Mouse (Mus musculus): ENCODE results near the gene Ccdc106.
A peak's percentile ranks its signal among the peaks of the same experiment; 100 is the strongest.
"Not testable (repeated sequence)": the region's sequence is repeated elsewhere in the genome, so short reads cannot be mapped to it uniquely, and the experiment has no call there.

Gene Ccdc106

DNA sequence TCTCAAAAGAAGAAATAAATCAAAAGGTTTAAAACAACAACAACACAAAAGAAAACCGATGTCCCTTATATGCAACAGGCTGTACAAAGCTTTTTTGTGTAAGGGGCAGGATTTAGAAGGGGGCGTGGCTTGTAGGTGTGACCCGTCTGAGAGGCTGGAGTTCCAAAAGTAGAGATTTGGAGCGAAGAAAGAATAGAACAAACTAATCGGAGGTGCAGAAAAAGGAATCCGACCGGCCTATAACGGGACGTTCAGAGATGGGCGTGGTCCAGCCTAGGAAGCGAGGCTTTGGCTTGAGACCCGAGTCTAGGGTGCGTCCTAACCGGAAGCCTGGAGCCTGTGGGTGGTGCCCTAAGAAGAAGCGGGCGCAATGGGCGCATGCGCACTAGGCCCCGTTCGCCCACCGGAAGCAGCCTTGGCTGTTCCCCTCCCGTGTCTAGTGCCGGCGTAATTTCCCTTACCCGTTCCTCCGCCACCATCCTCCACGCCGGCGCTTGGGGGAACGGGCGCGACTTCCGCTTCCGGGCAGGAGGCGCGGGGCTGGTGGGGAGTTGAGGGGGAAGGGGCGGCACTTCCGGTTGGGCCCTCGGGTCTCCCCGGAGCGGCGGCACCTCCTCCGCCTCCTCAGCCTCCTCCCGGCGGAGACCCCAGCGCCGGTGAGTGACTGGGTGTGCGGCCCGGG is at the start of gene Ccdc106, which contains the start of gene Zfp865:
TSS of gene Ccdc106 (plus strand) at position 554 of the 682 bp plus-strand sequence.
TSS of gene Zfp865 (plus strand) at position 377 of the 682 bp plus-strand sequence.
- peak; percentile 100 for DNase-seq

DNA sequence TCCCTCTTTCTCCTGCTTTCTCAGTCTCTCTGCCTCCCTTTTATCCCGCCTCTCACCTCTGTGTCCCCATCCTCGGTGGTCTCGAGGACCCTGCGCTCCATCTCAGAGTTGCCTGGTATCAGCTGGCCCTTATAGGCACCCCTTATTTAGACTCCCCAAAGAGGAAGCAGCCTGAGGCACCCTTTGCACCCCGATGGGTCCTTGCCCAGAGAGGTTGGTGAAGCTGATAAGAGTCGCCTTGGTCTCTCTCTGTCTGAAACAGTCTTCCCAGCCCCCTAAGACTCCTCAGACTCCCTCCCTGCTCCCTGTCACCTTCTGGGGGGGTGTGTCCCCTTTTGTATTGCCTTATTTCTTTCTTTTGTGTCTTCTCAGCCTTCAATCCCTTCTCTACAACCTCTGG is 49.3 kb upstream of the Ccdc106 start, which contains the start of gene Sbk3:
TSS of gene Sbk3 (minus strand) at position 101 of the 400 bp plus-strand sequence.
- no peak for DNase-seq

DNA sequence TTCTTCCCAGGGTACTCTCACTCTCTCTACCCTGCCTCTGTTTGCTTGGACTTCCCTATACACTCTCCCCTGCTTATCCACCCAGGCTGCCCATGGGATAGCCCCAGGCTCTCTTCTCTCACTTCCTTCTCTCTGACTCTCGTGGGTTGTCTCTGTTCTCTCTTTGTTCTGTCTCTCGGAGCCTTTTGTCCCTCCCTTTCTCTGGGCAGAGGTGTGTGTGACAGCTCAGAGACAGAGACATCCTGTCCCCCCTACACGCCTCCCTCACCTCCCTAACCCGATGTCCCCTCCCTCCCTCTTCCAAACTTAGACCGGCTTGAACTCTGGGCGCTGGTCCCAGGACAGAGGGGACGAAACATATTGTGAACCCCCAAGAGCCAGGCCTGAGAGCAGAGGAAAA is 48.6 kb upstream of the Ccdc106 start:
- DNase-seq: no peak

DNA sequence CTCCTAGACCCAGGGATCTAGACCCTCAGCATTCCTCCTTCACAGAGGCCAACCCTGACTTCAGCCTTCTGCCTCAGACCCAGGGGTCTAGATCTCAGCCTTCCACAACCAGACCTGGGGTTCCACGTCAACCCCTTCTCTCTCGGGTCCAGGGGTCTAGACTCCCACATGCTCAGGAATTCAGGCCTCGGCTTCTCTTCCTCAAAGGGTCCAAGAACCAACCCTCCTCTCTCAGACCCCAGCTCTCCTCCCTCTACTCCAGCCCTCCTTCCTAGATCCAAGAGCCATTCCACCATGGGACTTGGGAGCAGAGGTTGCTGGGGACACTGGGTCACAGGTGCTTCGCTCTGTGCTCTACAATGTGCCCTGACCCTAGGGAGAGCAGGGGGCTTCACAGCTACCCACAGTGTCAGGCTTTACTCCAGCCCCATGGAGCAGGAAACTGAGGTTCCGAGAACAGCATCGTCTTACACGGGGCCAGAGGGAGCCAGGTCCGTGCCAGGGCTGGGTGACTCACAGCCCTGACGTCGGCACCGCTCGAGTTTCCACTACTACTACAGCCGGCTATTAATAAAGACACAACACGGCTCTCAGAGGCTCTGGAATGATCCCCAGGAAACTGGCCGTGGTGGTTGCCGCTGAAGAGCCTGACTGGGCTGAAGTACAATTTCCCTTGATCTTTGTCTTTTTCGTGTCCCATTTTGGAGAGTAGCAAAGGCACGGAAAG is 47.9 kb upstream of the Ccdc106 start:
- no peak for DNase-seq

- no peak for DNase-seq
Measured at GRCm38 (mm10) chr7:4975455-4975854, 44.9 kb upstream of the Ccdc106 start.

DNA sequence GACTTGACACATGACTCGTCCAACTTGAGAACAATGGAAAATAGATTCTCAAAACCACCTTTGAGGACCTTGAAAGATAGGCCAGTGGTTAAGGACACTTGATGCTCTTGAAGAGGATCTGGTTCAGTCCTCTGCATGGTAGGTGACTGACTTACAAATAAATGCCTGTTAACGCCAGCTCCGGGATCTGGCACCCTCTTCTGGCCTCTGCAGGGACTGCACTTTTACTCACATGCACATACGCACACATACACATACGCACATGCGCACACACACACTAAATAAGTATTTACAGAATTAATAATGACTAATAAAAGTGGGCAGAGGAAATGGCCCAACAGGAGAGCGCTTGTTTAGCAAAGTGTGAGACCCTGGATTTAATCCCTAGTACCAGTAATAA is 43.5 kb upstream of the Ccdc106 start:
- no peak for DNase-seq

- no peak for DNase-seq
Measured at GRCm38 (mm10) chr7:4988250-4988649, 32.1 kb upstream of the Ccdc106 start.

DNA sequence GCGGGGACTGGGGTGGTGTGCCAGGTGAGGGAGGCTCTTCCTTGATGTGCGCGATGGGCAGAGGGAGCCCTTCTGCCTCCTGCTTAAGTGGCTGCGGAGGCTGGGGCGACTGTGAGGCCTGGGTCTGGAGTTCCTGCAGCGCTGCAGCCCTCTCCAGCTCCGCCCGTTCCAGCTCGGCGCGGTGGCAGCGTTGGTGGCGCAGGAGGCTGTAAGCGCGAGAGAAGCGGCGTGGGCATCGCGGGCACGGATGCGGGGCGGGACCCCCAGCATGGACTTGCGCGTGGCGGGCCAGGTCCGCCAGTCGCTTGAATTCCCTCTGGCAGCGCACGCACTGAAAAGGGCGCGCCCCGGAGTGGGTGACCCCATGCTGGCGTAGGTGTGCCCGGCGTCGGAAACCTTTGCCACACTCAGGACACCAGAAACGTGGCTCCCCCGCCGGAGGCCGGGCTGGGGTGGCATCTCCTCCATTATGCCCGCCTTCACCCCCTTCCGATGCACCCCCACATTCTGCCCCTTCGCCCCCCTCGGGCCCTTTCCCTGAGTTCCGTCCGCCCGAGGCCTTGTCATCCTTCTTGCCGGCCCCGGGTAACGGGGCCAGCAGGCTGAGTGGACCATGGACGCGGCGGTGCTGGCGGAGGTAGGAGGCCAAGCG is 26.9 kb upstream of the Ccdc106 start:
- peak; percentile 13 for DNase-seq

DNA sequence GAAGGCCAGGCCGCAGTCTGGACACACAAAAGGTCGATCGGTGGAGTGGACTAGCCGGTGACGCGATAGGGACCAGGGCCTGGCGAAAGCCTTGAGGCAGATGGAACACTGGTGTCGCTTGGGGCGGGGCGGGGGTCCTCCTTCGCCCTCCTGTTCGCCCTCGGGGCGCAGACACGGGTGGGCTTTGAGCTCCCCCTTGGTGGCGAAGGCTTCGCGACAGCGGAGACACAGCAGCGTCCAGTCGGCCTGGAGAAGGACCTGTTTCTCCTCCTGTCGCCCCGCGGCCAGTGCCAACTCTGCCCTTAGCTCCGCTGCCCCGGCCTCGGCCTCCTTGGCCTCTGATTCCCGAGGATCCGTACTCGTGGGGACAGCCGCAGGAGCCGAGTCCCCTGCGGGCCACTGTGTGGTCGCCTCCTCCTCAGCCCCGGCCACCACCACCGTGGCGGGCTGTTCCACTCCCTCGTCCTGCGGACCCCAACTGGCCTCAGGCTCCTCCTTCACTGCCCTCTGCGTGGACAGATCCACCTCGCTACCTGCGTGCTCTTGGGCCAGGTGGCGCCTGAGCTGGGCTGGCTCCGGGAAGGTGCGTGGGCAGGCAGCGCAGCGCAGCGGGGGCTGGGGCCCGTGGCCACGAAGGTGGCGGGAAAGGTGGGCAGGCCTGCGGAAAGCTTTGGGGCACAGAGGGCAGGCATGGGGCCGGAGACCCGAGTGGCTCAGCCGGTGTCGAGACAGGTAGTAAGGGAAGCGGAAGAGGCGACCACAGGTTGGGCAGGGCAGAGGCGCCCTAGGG is 26.2 kb upstream of the Ccdc106 start:
- no peak for DNase-seq

DNA sequence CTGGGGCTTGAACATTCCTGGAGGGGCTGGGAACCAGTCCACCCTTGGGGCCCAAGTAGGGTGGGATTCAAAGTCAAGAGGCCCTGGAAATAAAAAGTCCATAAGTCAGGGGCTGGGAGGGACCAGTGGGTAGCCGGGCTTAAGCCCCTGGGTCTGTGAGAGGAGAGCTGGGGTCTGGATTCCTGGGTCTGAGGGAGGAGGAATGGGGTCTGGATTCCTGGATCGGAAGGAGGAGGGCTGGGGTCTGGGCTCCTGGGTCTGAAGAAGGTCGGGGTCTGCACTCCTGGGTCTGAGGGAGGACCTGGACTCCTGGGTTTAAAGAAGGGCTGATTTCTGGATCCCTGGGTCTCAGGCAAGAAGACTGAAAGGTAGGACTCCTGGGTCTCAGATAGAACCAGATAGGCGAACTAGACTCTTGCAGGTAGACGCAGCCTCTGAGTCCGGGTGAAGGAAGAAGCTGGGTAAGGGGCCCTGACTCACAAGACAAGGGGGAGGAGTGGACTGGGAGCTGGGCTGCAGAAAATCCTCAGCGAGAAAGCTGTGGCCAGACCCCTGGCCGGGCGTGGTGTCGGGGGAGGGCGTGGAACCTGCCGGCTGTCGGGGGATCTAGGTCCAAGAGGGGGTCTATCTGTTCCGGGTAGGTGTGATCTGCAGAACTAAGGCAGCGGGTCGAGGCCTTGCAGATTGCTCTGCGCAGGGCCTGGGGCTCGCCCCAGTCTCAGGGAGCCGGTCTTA is 24.9 kb upstream of the Ccdc106 start:
- no peak for DNase-seq

DNA sequence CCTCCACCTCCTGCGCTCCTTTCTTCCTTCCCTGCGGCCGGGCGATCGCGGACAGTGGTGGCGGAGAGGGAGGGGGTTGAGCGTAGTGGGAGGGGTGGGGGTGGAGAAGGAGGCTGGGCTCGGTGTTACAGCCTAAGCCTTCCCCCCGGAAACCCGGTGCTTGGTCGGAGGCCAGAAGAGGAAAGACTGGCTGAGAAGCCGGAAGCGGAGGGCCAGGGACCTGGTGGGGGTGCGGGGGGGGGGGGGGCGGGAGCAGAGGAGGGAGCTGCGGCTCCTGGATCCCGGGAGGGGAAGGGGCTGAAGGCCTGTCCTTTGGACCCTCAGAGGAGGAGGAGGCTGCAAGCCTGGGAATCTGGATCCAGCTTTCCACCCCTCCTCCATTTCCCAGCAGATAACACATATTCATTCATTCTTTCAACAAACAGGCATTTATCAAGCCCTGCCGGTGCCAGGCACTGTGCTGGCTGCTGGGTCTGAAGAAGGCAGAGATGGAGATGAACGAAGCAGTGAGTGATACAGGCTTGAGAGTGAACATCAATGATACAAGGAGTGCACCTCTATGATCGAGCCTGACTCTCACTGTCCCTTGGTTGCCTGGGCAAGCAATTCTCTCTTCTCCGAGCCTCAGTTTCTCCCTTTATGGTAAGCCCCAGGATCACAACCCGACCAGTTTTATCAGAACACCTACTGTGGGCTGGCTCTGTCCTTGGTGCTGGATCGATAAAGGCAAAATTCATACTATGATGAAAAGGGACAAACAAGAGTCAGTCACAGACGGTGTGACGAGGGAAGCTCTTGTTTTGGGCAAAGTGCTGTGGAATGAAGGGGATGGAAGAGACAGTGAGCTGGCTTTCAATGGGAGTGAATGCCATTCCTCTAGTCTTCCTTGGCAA is 24.1 kb upstream of the Ccdc106 start, which contains the start of gene Zfp579:
TSS of gene Zfp579 (minus strand) at position 156 of the 893 bp plus-strand sequence.
- peak; percentile 93 for DNase-seq

DNA sequence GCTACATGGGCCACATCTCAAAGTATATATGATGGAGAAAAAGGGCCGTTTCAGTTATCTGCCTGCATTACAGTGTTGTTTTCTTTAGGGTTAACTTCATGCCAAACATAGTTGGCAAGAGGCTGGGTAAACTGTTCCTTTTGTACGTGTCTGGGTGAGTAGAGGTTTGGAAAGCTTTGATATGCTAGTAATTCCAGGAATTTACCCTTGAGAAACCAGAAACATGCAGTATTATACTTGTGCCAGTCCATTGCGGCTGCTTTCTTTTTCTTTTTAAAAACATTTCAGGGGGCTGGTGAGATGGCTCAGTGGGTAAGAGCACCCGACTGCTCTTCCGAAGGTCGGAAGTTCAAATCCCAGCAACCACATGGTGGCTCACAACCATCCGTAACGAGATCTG is 23.4 kb upstream of the Ccdc106 start:
- no peak for DNase-seq

- peak; percentile 53 for DNase-seq
Measured at GRCm38 (mm10) chr7:4999876-5000275, 20.5 kb upstream of the Ccdc106 start.

DNA sequence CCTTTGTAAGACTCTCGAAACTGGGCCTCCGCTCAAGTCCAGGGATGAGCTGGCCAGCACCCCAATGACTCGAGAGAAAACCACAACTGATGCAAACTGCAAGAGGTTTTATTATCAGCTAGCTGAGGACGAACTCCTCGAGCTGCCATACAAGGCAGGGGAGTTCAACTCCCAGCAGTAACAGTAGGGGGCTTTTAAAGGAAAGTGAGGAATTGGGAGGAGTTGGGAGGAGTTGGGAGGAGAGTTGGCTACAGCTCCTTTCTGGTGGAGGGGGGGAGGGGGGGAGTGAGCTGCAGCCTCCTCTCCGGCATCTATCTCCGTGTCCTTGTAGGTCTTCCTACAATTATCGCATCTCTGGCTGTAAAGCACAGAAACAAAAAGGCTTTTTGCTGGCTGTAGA is 17.5 kb upstream of the Ccdc106 start:
- DNase-seq: not testable (repeated sequence)

GRCm38 (mm10) chr7:5008229-5008628 is 12.1 kb upstream of the Ccdc106 start:
- no peak for DNase-seq

DNA sequence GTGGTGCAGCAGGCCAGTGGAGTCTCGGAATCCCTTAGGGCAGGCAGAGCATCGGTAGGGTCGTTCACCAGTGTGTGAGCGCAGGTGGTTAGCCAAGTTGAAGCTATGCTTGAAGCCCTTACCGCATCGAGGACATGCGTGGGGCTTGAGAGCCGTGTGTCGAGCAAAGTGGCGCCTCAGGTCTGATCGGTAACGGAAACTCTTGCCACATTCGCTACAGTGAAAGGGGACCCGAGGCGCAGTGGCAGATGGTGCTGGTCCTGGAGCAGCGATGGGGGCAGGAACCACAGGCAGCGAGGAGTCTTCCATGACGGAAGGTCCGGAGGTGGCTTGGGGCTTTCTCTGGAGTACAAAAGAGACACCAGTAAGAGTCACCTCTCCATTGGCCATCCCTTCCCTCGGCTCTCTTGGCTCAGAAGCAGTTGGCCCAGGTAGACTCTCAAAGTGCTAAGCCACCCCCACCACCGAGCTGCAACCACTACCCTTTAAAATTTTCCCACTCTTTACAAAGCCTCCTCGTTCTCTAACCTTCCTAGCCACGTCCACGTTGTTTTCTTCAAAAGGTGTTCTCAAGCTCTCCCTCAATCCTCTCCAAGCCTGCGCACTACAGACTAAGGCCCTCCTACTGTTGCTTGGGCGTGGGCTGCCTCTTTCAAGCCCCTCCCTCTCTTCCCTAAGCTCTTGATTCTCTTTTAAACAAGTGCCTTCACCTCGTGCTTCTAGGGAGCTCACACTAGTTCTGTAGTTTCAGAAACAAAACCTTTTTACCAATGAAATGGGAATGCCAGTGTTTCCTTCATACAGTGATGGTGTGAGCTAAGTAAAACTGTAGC is 7.5 kb upstream of the Ccdc106 start:
- no peak for DNase-seq

- peak; percentile 98 for DNase-seq
Measured at GRCm38 (mm10) chr7:5014251-5015117, 5.9 kb upstream of the Ccdc106 start, which contains the start of the genes Zfp524 and Fiz1. Gene Zfp524, plus strand, starts transcription at chr7:5014415. Gene Fiz1, minus strand, starts transcription at chr7:5014697.

DNA sequence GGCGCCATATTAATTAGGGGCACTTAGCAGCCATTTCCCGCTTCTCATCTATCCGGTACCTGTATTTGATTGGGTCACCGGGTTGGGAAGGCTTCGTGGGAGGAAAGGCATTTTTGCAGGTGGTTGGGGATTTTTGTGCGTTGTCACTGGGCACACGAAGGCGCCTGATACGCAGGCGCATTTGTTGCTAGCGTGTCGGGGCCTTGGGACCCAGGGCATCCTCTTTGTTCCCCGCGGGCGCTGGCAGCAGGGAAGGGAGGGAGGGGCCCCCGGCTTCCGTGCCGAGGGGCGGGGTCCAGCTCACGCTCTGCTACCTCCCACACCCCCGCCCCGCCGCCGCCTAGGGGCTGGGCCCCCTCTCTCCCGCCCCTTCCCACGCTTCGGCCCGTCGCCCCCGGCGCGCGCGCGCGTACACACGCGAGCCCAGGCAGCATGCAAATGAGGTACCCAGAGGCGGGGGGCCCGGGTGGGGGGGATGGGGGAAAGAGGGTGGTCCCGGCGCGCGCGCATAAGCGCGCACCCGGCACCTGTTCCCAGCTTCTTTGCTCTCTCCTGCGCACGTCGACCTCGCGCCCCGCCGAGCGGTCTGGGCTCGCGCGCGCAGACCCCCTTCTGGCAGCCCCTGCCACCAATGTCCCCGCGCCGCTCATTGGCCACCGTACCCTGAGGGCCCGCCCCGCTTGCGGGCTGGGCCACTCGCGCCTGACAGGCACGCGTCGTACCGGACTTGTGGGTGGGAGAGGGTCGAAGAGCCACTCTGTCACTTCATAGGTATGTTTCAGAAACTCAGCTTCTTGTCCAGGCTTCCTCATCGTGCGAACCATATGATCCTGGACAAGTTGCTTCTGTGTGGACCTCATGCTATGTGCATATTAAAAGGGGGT is 5.0 kb upstream of the Ccdc106 start, which contains the start of gene Gm44973:
TSS of gene Gm44973 (plus strand) at position 379 of the 884 bp plus-strand sequence.
- DNase-seq: peak; percentile 99

Measured in thymus, postnatal 14 days (tissue).